18 mouse cellular contexts compared by ENCODE assay signal in genomic region chr12:58581811-58582572, GRCm38 (mm10).
DNase-seq lines count a peak whose midpoint lies in the region; ATAC-seq and TF ChIP-seq lines count a peak whose summit lies in the region.
"Had no signal": no experiment of that assay in that cellular context is flagged by ENCODE, and none has a peak within 500 bp of the region (broad histone marks: within the 10 kb centered on the region; RNA-seq: fewer than 3 reads in every experiment).

No protein-coding gene starts in this region.

- TF ChIP-seq CTCF in forebrain, postnatal 0 days (IDR thresholded peaks at IDR 0.05; ENCODE audit: low read depth): no peak

- ATAC-seq in forebrain, embryonic 14.5 days: peak; percentile 80; the same call in 1 of the 2 replicates
- ATAC-seq in forebrain, postnatal 0 days: no peak
- no peak for ATAC-seq in intestine, embryonic 16.5 days
- ATAC-seq: intestine, postnatal 0 days had no signal

- H3K4me1 ChIP-seq in forebrain, embryonic 14.5 days (ENCODE audit: control insufficient read depth, insufficient read depth, low read length): no peaks in the 10 kb centered on the region
- H3K4me1 ChIP-seq in forebrain, embryonic 10.5 days: peaks cover 7% of the 10 kb centered on the region
- H3K4me1 ChIP-seq in forebrain, postnatal 0 days (ENCODE audit: insufficient read depth): no peaks in the 10 kb centered on the region
- no peaks in the 10 kb centered on the region for H3K4me1 ChIP-seq in intestine, embryonic 16.5 days (ENCODE audit: control insufficient read depth, insufficient read depth, low read length)
- H3K4me1 ChIP-seq: embryonic facial prominence, embryonic 12.5 days; heart, embryonic 12.5 days; hindbrain, embryonic 10.5 days had no signal

- WGBS in forebrain, embryonic 14.5 days: 79% methylated on average over 5 of the region's 5 CpGs
- WGBS in forebrain, embryonic 10.5 days: 95% methylated on average over 5 of the region's 5 CpGs
- 66% methylated on average over 5 of the region's 5 CpGs for WGBS in forebrain, postnatal 0 days
- 93% methylated on average over 5 of the region's 5 CpGs for WGBS in intestine, embryonic 16.5 days

- H3K9me3 ChIP-seq in forebrain, embryonic 14.5 days (replicated peaks; ENCODE audit: control insufficient read depth, low read length): no peaks in the 10 kb centered on the region
- H3K9me3 ChIP-seq in forebrain, embryonic 10.5 days: no peaks in the 10 kb centered on the region
- no peaks in the 10 kb centered on the region for H3K9me3 ChIP-seq in forebrain, postnatal 0 days (ENCODE audit: low read length)
- H3K9me3 ChIP-seq in intestine, embryonic 16.5 days (ENCODE audit: control insufficient read depth, low read length): no peaks in the 10 kb centered on the region
- H3K9me3 ChIP-seq: embryonic facial prominence, embryonic 12.5 days; heart, embryonic 12.5 days; hindbrain, embryonic 10.5 days had no signal

- H3K9ac ChIP-seq in forebrain, embryonic 14.5 days (ENCODE audit: low read length): no peak overlapping the region
- H3K9ac ChIP-seq in forebrain, postnatal 0 days: no peak overlapping the region
- no peak overlapping the region for H3K9ac ChIP-seq in intestine, embryonic 16.5 days (ENCODE audit: low read depth, low read length)
- H3K9ac ChIP-seq: embryonic facial prominence, embryonic 12.5 days; heart, embryonic 12.5 days; hindbrain, embryonic 14.5 days had no signal

- H3K27me3 ChIP-seq in forebrain, embryonic 14.5 days (replicated peaks; ENCODE audit: control insufficient read depth, insufficient read depth, low read length): no peaks in the 10 kb centered on the region
- no peaks in the 10 kb centered on the region for H3K27me3 ChIP-seq in forebrain, embryonic 10.5 days (ENCODE audit: poor library complexity, severe bottlenecking)
- no peaks in the 10 kb centered on the region for H3K27me3 ChIP-seq in forebrain, postnatal 0 days (ENCODE audit: insufficient read depth, low read length)
- no peaks in the 10 kb centered on the region for H3K27me3 ChIP-seq in intestine, embryonic 16.5 days (replicated peaks; ENCODE audit: control insufficient read depth, insufficient read depth, low read length)
- H3K27me3 ChIP-seq: embryonic facial prominence, embryonic 12.5 days; heart, embryonic 12.5 days had no signal

- no peak overlapping the region for H3K4me2 ChIP-seq in forebrain, embryonic 14.5 days (ENCODE audit: low read length)
- H3K4me2 ChIP-seq in forebrain, postnatal 0 days (ENCODE audit: low read depth): no peak overlapping the region
- no peak overlapping the region for H3K4me2 ChIP-seq in intestine, embryonic 16.5 days (ENCODE audit: low read depth, low read length)
- H3K4me2 ChIP-seq: embryonic facial prominence, embryonic 12.5 days; heart, embryonic 12.5 days; hindbrain, embryonic 14.5 days had no signal

- H3K36me3 ChIP-seq in forebrain, embryonic 14.5 days (ENCODE audit: control insufficient read depth, insufficient read depth, low read length): no peaks in the 10 kb centered on the region
- no peaks in the 10 kb centered on the region for H3K36me3 ChIP-seq in forebrain, embryonic 10.5 days (replicated peaks)
- no peaks in the 10 kb centered on the region for H3K36me3 ChIP-seq in forebrain, postnatal 0 days (ENCODE audit: insufficient read depth)
- no peaks in the 10 kb centered on the region for H3K36me3 ChIP-seq in intestine, embryonic 16.5 days (ENCODE audit: control insufficient read depth, insufficient read depth, low read length)
- H3K36me3 ChIP-seq: embryonic facial prominence, embryonic 12.5 days; heart, embryonic 12.5 days; hindbrain, embryonic 10.5 days had no signal

- H3K4me3 ChIP-seq in forebrain, embryonic 14.5 days (ENCODE audit: low read depth, low read length): no peak overlapping the region
- H3K4me3 ChIP-seq in forebrain, embryonic 10.5 days: no peak overlapping the region
- H3K4me3 ChIP-seq in forebrain, postnatal 0 days (ENCODE audit: low read depth, low read length): no peak overlapping the region
- H3K4me3 ChIP-seq in intestine, embryonic 16.5 days (ENCODE audit: low read length): no peak overlapping the region
- H3K4me3 ChIP-seq: embryonic facial prominence, embryonic 12.5 days; heart, embryonic 12.5 days; hindbrain, embryonic 10.5 days had no signal

- no peak overlapping the region for H3K27ac ChIP-seq in forebrain, embryonic 14.5 days (ENCODE audit: low read depth, low read length)
- H3K27ac ChIP-seq in forebrain, embryonic 10.5 days: no peak overlapping the region
- no peak overlapping the region for H3K27ac ChIP-seq in forebrain, postnatal 0 days (ENCODE audit: low read depth, low read length)
- H3K27ac ChIP-seq in intestine, embryonic 16.5 days (ENCODE audit: low read length): no peak overlapping the region
- H3K27ac ChIP-seq: embryonic facial prominence, embryonic 12.5 days; hindbrain, embryonic 10.5 days; hindbrain, embryonic 14.5 days had no signal

- DNase-seq in forebrain, embryonic 14.5 days (ENCODE audit: low spot score): peak; percentile 76
- DNase-seq in forebrain, embryonic 10.5 days (ENCODE audit: extremely low spot score, low spot score): no peak
- DNase-seq in right cerebral cortex, adult 18-20 months: peak; percentile 1
- no peak for DNase-seq in right cerebral cortex, postnatal 25 days
- peak; percentile 18 for DNase-seq in brain, embryonic 18.5 days (ENCODE audit: low read depth, low spot score)
- DNase-seq in forebrain, postnatal 0 days: peak; percentile 20
- no peak for DNase-seq in MN1 (ENCODE audit: low spot score)
- DNase-seq: adrenal gland, postnatal 10 days; cerebellum, adult 8-10 months; cerebellum, postnatal 25 days; gastrocnemius, postnatal 25 days; kidney, adult 8-10 months had no signal

Comparison
In these comparisons a context has a peak if more than half of its experiments do, and no peak if none do; other contexts are left out.
1. DNase-seq: peak in forebrain, embryonic 14.5 days (single experiment), right cerebral cortex, adult 18-20 months (single experiment), brain, embryonic 18.5 days (single experiment) and forebrain, postnatal 0 days (single experiment); none in forebrain, embryonic 10.5 days (single experiment), right cerebral cortex, postnatal 25 days (single experiment) and MN1 (single experiment).